Mouse (Mus musculus) heart, postnatal 4 days (tissue): Measurements from ENCODE around the gene Sulf2. TPM values are rescaled to one million over a fixed set of nuclear protein-coding genes. Genes with fewer than 3 reads are reported as not detected.

Experiments
- DNase-seq: peaks from one replicate; pipeline ENCODE4 v3.0.0; 2021
- total RNA-seq, 2 experiments: library from RNA; stranded (reverse); gene quantifications; 2 replicates each; pipeline ENCODE4 v1.2.3; 2021

Sulf2 gene
- total RNA-seq, 2 experiments from 2014 or later = 124 to 129 TPM

- DNase-seq = peak; percentile 83
Measured at GRCm38 (mm10) chr2:166084964-166085363, 70.5 kb downstream of the Sulf2 start.

GRCm38 (mm10) chr2:166084111-166084510 lies 71.4 kb downstream of the Sulf2 start:
- DNase-seq = no peak

DNA sequence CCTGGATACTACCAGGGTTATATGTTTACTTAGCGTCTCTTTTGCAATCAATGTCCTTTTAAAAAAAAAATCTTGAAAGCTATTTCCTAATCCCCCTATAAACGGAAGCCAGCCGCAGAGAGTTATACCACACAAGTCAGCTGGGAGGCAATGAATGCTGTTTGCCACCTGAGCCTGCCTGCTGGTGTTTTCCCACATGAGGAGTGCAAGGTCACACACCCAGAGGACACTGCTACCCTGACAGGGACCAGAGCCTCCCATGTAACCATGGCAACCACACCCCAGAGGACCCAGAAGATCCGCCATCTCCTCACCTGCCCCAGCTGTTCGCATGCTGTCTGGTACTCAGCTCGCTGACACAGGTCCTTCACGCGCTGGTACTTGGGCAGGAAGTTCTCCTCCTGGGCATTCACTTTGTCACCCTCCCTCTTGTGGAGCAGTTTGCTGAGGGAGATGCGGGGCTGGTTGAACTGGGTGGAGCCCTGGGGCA lies 71.9 kb downstream of the Sulf2 start:
- no peak for DNase-seq

DNA sequence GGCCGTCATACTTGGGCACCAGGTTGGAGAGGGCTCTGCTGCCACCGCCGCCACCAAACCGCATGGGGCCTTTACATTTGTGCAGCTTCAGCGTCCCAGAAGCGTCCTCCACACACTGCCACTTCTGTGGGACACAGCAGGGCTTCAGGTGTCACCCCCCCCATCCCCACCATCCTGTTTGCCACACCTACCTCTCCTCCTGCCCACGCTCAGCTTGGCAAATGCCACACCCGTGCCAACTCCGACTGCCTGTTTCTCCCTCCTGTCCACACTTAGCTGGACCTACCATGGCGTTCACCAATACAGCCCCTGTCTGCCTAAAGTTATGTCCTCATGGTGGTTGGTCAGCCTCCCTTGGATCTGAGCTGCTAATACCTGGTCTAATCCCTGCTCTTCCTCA lies 72.8 kb downstream of the Sulf2 start:
- no peak for DNase-seq

GRCm38 (mm10) chr2:166082193-166082592 lies 73.3 kb downstream of the Sulf2 start:
- peak; percentile 90 for DNase-seq

- peak; percentile 96 for DNase-seq
Measured at GRCm38 (mm10) chr2:166080967-166081750, 74.3 kb downstream of the Sulf2 start.

GRCm38 (mm10) chr2:166079961-166080885 lies 75.2 kb downstream of the Sulf2 start:
- DNase-seq = peak; percentile 84

DNA sequence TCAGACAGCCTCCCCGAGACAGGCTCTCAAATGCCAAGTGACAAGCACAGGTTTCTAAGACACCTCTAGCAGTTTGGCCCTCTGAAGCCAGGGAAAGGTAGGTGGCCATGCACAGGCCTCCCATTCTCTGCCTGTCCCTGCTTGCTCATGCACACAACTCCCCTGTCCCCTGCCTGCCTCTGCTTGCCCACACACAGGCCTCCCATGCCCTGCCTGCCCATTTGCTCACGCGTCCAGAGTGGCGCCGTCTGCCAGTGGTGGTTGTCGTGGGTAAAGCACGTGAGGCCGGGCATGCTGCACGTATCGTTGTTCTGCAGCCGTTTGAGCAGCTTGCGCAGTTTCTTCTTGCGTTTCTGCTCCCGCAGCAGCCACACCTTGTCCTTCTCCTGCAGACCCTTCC lies 76.2 kb downstream of the Sulf2 start:
- DNase-seq = no peak

DNA sequence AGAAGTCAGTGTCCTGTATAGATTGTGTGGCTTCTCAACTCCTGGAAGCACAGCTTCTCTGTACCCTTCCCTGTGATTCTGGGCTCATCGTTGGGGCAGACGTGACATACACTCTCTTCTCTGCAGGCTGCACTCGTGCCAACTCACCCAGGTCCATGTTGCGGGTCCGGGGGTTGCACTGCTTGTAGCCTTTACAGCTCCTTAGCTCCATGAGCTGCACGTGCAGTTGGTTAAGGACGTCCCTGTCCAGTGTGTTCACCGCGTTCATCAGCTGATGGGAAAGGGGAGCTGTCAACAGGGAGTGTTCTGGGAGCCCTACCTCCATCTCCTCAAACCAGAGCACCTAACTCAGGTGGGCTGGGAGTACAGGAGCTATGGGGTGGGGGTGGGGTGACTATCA lies 78.1 kb downstream of the Sulf2 start:
- DNase-seq = no peak

DNA sequence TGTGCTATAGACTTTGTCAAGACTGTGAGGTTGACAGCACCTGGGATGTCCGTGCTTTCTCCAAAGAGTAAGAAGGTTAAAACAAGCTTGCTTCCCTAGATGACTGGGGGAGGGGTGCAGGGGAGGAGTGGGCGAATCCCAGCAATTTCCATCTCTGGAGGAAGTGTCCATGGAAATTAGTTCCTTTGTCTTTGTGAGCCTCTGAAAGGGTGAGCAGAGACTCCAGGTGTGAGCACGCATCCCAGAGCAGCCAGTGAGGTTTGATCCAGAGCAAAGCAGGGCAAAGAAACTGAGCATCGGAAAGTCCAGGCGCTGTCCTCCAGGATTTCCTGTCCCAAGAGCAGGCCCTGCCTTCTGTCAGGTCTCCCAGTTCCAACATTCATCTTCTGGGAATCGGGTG lies 81.1 kb downstream of the Sulf2 start:
- DNase-seq = no peak

DNA sequence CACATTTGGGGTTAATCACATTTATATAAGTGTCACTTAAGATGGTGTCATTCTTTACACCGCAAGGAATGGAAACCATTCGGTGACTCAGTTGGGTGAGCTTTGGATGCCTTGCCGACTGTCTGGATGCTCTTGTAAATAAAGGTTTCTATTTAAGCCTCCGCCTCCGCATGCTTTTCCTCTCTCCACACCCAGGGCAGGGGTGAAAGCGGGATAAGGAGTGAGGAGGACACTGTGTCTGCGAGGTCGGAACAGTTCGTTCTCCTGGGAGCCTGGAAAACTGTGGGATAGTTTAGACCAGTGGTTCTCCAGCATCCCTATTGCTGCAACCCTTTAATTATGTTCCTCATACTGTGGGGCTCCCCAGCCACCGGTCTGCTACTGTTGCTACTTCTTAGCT lies 82.4 kb downstream of the Sulf2 start:
- DNase-seq = no peak

- no peak for DNase-seq
Measured at GRCm38 (mm10) chr2:166071889-166072288, 83.6 kb downstream of the Sulf2 start.

GRCm38 (mm10) chr2:166071481-166071880 lies 84.0 kb downstream of the Sulf2 start:
- no peak for DNase-seq

DNA sequence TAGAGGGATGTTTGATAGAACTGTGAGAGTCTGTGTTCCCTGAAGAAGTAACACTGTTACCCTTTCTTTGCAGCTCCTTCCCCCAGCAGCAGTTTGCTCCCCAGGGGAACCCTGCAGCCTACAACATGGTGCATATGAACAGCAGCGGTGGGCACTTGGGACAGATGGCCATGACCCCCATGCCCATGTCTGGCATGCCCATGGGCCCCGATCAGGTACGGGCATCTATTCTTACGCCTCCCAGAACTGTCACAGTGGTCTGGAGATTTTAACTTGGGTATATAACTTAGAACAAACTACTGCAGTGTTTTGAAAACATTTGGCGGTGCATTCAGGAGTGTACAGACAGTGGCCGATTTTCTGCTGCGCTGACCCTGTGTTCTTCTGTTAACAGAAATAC lies 85.7 kb downstream of the Sulf2 start:
- DNase-seq = no peak

DNA sequence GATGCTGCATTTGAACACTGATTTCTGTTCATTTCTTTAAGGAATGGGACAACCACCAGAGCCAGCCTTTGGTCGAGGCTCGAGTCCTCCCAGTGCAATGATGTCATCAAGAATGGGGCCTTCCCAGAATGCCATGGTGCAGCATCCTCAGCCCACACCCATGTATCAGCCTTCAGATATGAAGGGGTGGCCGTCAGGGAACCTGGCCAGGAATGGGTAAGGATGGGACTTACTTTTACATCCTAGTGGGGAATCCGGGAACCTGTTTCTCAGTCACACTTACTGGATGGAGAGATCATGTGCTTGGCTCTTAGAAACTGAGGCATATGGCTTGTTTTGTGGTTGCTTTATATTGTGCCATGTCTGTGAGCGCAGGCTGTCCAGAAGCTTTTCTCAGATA lies 86.3 kb downstream of the Sulf2 start:
- DNase-seq = no peak

GRCm38 (mm10) chr2:166068261-166068660 lies 87.2 kb downstream of the Sulf2 start:
- DNase-seq = no peak

DNA sequence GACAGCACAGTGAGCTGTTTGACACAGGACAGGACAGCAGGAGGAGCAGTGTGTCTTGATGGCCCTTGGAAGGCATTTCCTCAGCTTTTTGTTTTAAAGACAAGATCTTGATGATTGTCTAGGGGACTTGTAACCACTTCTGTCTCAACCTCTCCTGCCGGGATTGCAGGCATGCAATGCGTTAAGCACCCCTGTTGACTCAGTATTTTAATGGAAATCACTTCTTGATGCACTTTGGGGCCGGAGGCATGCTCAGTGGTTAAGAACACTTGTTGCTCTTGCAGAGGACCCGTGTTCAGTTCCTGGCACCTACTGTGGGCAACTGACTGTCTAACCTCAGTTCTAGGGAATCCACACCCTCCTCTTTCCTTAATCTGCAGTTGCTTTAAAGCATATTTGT lies 89.0 kb downstream of the Sulf2 start:
- DNase-seq = no peak

DNA sequence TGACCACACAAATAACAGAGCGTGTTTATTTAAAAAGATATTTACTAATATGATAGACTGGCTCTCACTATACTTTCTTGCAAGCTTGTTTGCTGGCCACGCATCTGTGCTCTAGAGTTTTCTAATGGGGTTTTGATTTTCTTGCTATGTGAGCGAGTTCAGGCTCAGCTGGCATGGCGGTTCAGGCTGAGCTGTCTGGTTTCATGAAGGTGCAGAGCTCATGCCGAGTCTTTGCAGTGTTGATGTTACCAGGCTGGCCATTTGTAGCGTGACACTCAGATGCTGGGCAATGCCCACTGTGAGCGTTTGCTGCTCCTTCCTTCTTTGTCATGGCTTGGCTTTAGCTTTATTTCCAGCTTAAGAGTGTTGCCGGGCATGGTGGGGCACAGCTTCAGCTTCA lies 93.0 kb downstream of the Sulf2 start:
- no peak for DNase-seq

DNA sequence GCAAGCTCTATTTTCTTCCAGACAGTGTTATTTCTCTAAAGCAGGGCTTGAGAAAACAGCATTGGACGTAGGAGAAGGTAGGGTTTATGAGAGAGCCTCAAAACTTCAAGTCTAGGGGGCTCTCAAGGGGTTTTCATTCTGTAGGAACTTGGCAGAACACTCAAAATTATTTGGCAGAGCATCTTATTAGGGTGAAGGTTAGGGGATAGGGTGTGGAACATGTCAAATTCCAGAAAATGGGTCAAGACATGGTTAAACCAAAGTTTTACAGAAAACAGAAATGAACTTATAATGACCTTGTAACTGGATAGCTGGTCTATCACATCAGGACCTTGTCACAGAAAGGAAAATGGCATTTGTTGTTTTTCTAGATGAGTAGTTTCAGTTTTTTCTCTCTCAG lies 93.5 kb downstream of the Sulf2 start:
- no peak for DNase-seq

- DNase-seq = peak; percentile 72
Measured at GRCm38 (mm10) chr2:166059684-166060423, 95.6 kb downstream of the Sulf2 start.

DNA sequence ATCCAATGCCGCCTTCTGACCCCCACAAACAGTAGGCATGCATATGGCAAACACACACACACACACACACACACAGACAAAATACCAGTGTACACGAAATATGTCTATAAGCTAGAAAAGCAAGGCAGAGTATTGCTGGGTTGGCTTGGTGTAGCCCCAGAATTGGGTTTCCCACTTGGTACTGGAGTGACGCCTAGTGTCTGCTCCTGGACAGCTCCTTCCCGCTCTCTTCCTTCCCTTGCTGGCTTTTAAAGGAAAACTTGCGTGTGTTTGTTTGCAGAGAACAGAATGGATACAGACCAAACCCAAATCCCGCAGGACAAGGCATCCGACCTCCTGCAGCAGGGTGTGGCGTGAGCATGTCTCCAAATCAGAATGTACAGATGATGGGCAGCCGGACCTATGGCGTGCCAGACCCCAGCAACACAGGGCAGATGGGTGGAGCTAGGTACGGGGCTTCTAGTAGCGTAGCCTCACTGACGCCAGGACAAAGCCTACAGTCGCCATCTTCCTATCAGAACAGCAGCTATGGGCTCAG lies 101.4 kb downstream of the Sulf2 start:
- no peak for DNase-seq

DNA sequence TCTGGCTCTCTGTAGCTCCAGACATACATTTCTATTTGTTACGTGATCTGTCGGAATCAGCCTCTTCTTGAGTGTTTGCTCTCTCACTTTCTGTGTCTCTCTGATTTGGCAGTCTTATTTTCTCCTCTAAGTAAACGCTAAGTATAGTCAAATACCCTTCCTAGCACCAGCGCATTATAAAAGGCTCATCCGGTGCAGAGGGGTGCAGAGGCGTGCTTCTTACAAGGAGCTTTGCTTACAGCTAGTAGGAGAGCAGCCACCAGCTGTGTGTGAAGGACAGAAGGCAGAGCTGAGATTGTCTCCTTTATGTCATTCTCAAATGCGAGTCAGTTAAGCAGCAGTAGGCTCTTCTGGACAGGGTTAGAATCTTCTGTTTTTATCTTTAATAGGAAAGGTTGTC lies 103.5 kb downstream of the Sulf2 start:
- DNase-seq = no peak
